Mouse (Mus musculus) MEL (cell line): ENCODE data around the gene Snd1. TPM values are rescaled to one million over a fixed set of nuclear protein-coding genes. Genes with fewer than 3 reads are reported as not detected.

Experiments
- DNase-seq: peaks from one replicate; pipeline ENCODE4 v3.0.0; 2011; ENCODE audit warnings: low read depth, low spot score
- H3K27ac ChIP-seq: 2 replicates; pipeline ENCODE4 v1.5.1; 2012; ENCODE audit warnings: low read depth, mild to moderate bottlenecking, control low read depth, low read length, moderate library complexity; ENCODE audit not compliant: control insufficient read depth
- H3K27me3 ChIP-seq, 2 experiments: fragments of 150-350 bp in 1 of 2; sonication (generic) in 1 of 2; 2 replicates each; pipeline ENCODE4 v1.6.1; 2012; ENCODE audit warnings: low read length in 2 of 2, mild to moderate bottlenecking in 2 of 2, improper control_type of control experiment in 1 of 2, moderate library complexity in 1 of 2; ENCODE audit not compliant: insufficient read depth in 2 of 2, control insufficient read depth in 1 of 2
- H3K36me3 ChIP-seq, 2 experiments: 2 replicates each; pipeline ENCODE4 v1.6.1; 2012 to 2014; ENCODE audit warnings: low read length in 2 of 2, improper control_type of control experiment in 1 of 2, inconsistent platforms in 1 of 2, mild to moderate bottlenecking in 1 of 2; ENCODE audit not compliant: insufficient read depth in 2 of 2, control insufficient read depth in 1 of 2
- H3K4me1 ChIP-seq, 2 experiments: fragments of 150-350 bp in 1 of 2; sonication (generic) in 1 of 2; 2 replicates each; pipeline ENCODE4 v1.6.1; 2012; ENCODE audit warnings: low read length in 2 of 2, improper control_type of control experiment in 1 of 2, mild to moderate bottlenecking in 1 of 2; ENCODE audit not compliant: insufficient read depth in 2 of 2, control insufficient read depth in 1 of 2
- H3K4me3 ChIP-seq, 2 experiments: fragments of 150-350 bp in 1 of 2; sonication (generic) in 1 of 2; 2 replicates each; pipeline ENCODE4 v1.5.1; 2012; ENCODE audit warnings: low read depth in 2 of 2, low read length in 2 of 2, mild to moderate bottlenecking in 2 of 2, moderate library complexity in 2 of 2, control low read depth in 1 of 2, improper control_type of control experiment in 1 of 2; ENCODE audit not compliant: control insufficient read depth in 1 of 2, insufficient read depth in 1 of 2
- H3K79me2 ChIP-seq: 2 replicates; pipeline ENCODE4 v1.6.1; 2012; ENCODE audit warnings: mild to moderate bottlenecking, low read length, moderate library complexity; ENCODE audit not compliant: control insufficient read depth, poor library complexity, insufficient read depth
- H3K9ac ChIP-seq: 2 replicates; pipeline ENCODE4 v1.6.1; 2012; ENCODE audit warnings: low read depth, mild to moderate bottlenecking, control low read depth, low read length, moderate library complexity; ENCODE audit not compliant: control insufficient read depth, poor library complexity, severe bottlenecking
- H3K9me3 ChIP-seq: fragments of 150-350 bp; sonication (generic); replicated peaks from 2 replicates; pipeline ENCODE4 v1.6.1; 2012; ENCODE audit warnings: mild to moderate bottlenecking, low read length, improper control_type of control experiment, moderate library complexity; ENCODE audit not compliant: insufficient read depth
- CHD2 ChIP-seq: IDR thresholded peaks from 2 replicates; pipeline ENCODE4 v1.6.1; 2011; ENCODE audit warnings: low read length, improper control_type of control experiment
- CTCF ChIP-seq, 3 experiments: IDR thresholded peaks in 2 of 3; conservative IDR thresholded peaks in 1 of 3; 2 replicates each; pipeline ENCODE4 v1.5.1; 2011 to 2012; ENCODE audit warnings: low read length in 3 of 3, low read depth in 2 of 3, mild to moderate bottlenecking in 2 of 3, improper control_type of control experiment in 1 of 3, inconsistent platforms in 1 of 3, mixed read lengths in 1 of 3, moderate library complexity in 1 of 3; ENCODE audit not compliant: control insufficient read depth in 1 of 3, insufficient read depth in 1 of 3, poor library complexity in 1 of 3, severe bottlenecking in 1 of 3
- E2F4 ChIP-seq: IDR thresholded peaks from 2 replicates; pipeline ENCODE4 v1.6.1; 2011; ENCODE audit warnings: low read depth, low read length, improper control_type of control experiment, borderline replicate concordance
- ELF1 ChIP-seq: IDR thresholded peaks from 2 replicates; pipeline ENCODE4 v1.6.1; 2014; ENCODE audit warnings: low read depth, mild to moderate bottlenecking, inconsistent platforms, low read length, improper control_type of control experiment, moderate library complexity
- EP300 ChIP-seq, 2 experiments: IDR thresholded peaks; 2 replicates each; pipeline ENCODE4 v1.6.1; 2011; ENCODE audit warnings: improper control_type of control experiment in 2 of 2, low read length in 2 of 2, low read depth in 1 of 2, mild to moderate bottlenecking in 1 of 2
- GABPA ChIP-seq: IDR thresholded peaks from 2 replicates; pipeline ENCODE4 v1.6.1; 2012; ENCODE audit warnings: low read depth, mild to moderate bottlenecking, inconsistent platforms, low read length, improper control_type of control experiment, moderate library complexity
- HCFC1 ChIP-seq: IDR thresholded peaks from 2 replicates; pipeline ENCODE4 v1.6.1; 2012; ENCODE audit warnings: low read depth, mild to moderate bottlenecking, inconsistent platforms, low read length, improper control_type of control experiment, moderate library complexity
- JUND ChIP-seq: IDR thresholded peaks from 2 replicates; pipeline ENCODE4 v1.6.1; 2011; ENCODE audit warnings: low read depth, mild to moderate bottlenecking, improper control_type of control experiment, low read length
- KAT2A ChIP-seq: conservative IDR thresholded peaks from 2 replicates; pipeline ENCODE4 v1.6.1; 2012; ENCODE audit warnings: low read depth, low read length, improper control_type of control experiment, inconsistent platforms
- MEF2A ChIP-seq: IDR thresholded peaks from 2 replicates; pipeline ENCODE4 v1.6.1; 2014; ENCODE audit warnings: low read depth, mild to moderate bottlenecking, inconsistent platforms, low read length, improper control_type of control experiment; ENCODE audit not compliant: poor library complexity, insufficient replicate concordance, severe bottlenecking; ENCODE audit errors: extremely low read depth
- MYB ChIP-seq: IDR thresholded peaks from 2 replicates; pipeline ENCODE4 v1.6.1; 2011; ENCODE audit warnings: mild to moderate bottlenecking, low read depth, low read length, improper control_type of control experiment
- MYC ChIP-seq: IDR thresholded peaks from 2 replicates; pipeline ENCODE4 v1.6.1; 2011; ENCODE audit warnings: low read depth, mild to moderate bottlenecking, low read length, improper control_type of control experiment, moderate library complexity
- NRF1 ChIP-seq: IDR thresholded peaks from 2 replicates; pipeline ENCODE4 v1.6.1; 2014; ENCODE audit warnings: low read depth, mild to moderate bottlenecking, inconsistent platforms, low read length, improper control_type of control experiment, moderate library complexity; ENCODE audit not compliant: poor library complexity, insufficient read depth, severe bottlenecking
- POLR2AphosphoS2 ChIP-seq: IDR thresholded peaks from 2 replicates; pipeline ENCODE4 v1.6.1; 2011; ENCODE audit warnings: low read length, improper control_type of control experiment
- RAD21 ChIP-seq: IDR thresholded peaks from 2 replicates; pipeline ENCODE4 v1.6.1; 2011; ENCODE audit warnings: mild to moderate bottlenecking, low read depth, low read length, improper control_type of control experiment
- SIN3A ChIP-seq: IDR thresholded peaks from 2 replicates; pipeline ENCODE4 v1.6.1; 2012; ENCODE audit warnings: low read length, improper control_type of control experiment, inconsistent platforms
- TAL1 ChIP-seq: IDR thresholded peaks from 2 replicates; pipeline ENCODE4 v1.6.1; 2012; ENCODE audit warnings: mild to moderate bottlenecking, inconsistent platforms, low read length, moderate library complexity, mixed read lengths
- TBP ChIP-seq: IDR thresholded peaks from 2 replicates; pipeline ENCODE4 v1.8.0; 2011; ENCODE audit warnings: low read depth, low read length, improper control_type of control experiment
- ZMIZ1 ChIP-seq: IDR thresholded peaks from 2 replicates; pipeline ENCODE4 v1.6.1; 2012; ENCODE audit warnings: low read depth, mild to moderate bottlenecking, inconsistent platforms, low read length, improper control_type of control experiment, moderate library complexity
- polyA plus RNA-seq, 2 experiments: library from polyadenylated mRNA; stranded (reverse) in 1 of 2; unstranded in 1 of 2; fragments of >175 nt in 1 of 2; fragments of >200 nt in 1 of 2; gene quantifications; 2 replicates each; pipeline versions ENCODE4 v1.2.1 to v1.2.4; 2012; ENCODE audit warnings: low replicate concordance in 2 of 2, low read depth in 1 of 2; ENCODE audit not compliant: insufficient read length in 2 of 2, insufficient read depth in 1 of 2, missing spikeins in 1 of 2
- total RNA-seq: library from RNA; depleted of rRNA; stranded (reverse); fragments of 300-350 nt; gene quantifications from 2 replicates; pipeline ENCODE4 v1.2.3, GENCODE M21; 2012

Gene Snd1
- total and polyA plus RNA-seq, 3 experiments = 192 to 280 TPM; not detected in 1

GRCm38 (mm10) chr6:28735116-28735515 lies 260.2 kb downstream of the Snd1 start:
- TF ChIP-seq KAT2A (no peak), TAL1 (no peak), GABPA (no peak)
- TF ChIP-seq, all 39 proteins: peak for 0
- H3K9ac ChIP-seq = no peak overlapping the region
- peaks cover 4 to 7% of the 10 kb centered on the region in 2 experiments; a peak in 3 of 4 replicates for H3K36me3 ChIP-seq
- no peak overlapping the region for H3K4me3 ChIP-seq
- no peaks in the 10 kb centered on the region for H3K79me2 ChIP-seq
- H3K9me3 ChIP-seq = no peaks in the 10 kb centered on the region
- DNase-seq = no peak
- no peak overlapping the region for H3K27ac ChIP-seq
- no peaks in the 10 kb centered on the region for H3K27me3 ChIP-seq
- H3K4me1 ChIP-seq = no peaks in the 10 kb centered on the region; a peak in 1 of 4 replicates

GRCm38 (mm10) chr6:28736665-28737064 lies 261.7 kb downstream of the Snd1 start:
- DNase-seq = no peak
- no peaks in the 10 kb centered on the region for H3K9me3 ChIP-seq
- H3K27ac ChIP-seq = no peak overlapping the region
- H3K27me3 ChIP-seq = no peaks in the 10 kb centered on the region
- no peaks in the 10 kb centered on the region; a peak in 1 of 4 replicates for H3K4me1 ChIP-seq
- H3K9ac ChIP-seq = no peak overlapping the region
- no peaks in the 10 kb centered on the region for H3K79me2 ChIP-seq
- H3K4me3 ChIP-seq = no peak overlapping the region
- no peak for TF ChIP-seq RAD21
- TF ChIP-seq MYB = no peak
- TF ChIP-seq JUND = no peak
- TF ChIP-seq CTCF (IDR thresholded peaks at IDR 0.05 in 2 of 3, conservative IDR thresholded peaks at IDR 0.05 in 1 of 3; ENCODE audit: control insufficient read depth in 1 of 3, insufficient read depth in 1 of 3, low read depth in 2 of 3, low read length in 3 of 3, poor library complexity in 1 of 3, severe bottlenecking in 1 of 3) = no peak
- no peak for TF ChIP-seq ELF1
- no peak for TF ChIP-seq HCFC1
- TF ChIP-seq POLR2AphosphoS2 = no peak
- no peak for TF ChIP-seq MYC
- no peak for TF ChIP-seq NRF1
- TF ChIP-seq TBP = no peak
- TF ChIP-seq SIN3A = no peak
- no peak for TF ChIP-seq MEF2A
- TF ChIP-seq TAL1 = no peak
- TF ChIP-seq GABPA = no peak
- TF ChIP-seq, all 39 proteins: peak for 0
- H3K36me3 ChIP-seq = peaks cover 4% of the 10 kb centered on the region in 2 experiments; a peak in 3 of 4 replicates

- no peak for DNase-seq
- Histone ChIP-seq H3K79me2 (no peaks in the 10 kb centered on the region), H3K27ac (no peak overlapping the region), H3K9ac (no peak overlapping the region), H3K4me1 (no peaks in the 10 kb centered on the region; a peak in 1 of 4 replicates), H3K27me3 (no peaks in the 10 kb centered on the region), H3K4me3 (no peak overlapping the region), H3K36me3 (peaks cover 4% of the 10 kb centered on the region in 2 experiments), H3K9me3 (no peaks in the 10 kb centered on the region)
- TF ChIP-seq CHD2 = no peak
- no peak for TF ChIP-seq ZMIZ1
- no peak for TF ChIP-seq E2F4
- TF ChIP-seq EP300 (IDR thresholded peaks at IDR 0.05; ENCODE audit: low read depth in 1 of 2, low read length in 2 of 2) = no peak
- no peak for TF ChIP-seq TAL1
- no peak for TF ChIP-seq POLR2AphosphoS2
Observed at GRCm38 (mm10) chr6:28737601-28738000, 262.7 kb downstream of the Snd1 start.
